Mouse (Mus musculus) spleen, adult 10 weeks (tissue): ENCODE measurements around the gene Smc1a. TPM values are rescaled to one million over a fixed set of nuclear protein-coding genes. Genes with fewer than 3 reads are reported as not detected.

ENCODE experiments used
- polyA plus RNA-seq: library from polyadenylated mRNA; stranded (reverse); fragments of 350-450 nt; fragmentation: Illumina TruSeq; extraction: RNeasy Lipid Tissue Mini Kit (QIAGEN cat#74804); gene quantifications from one replicate; pipeline ENCODE4 v1.2.3, GENCODE M21; 2015; ENCODE audit warnings: low replicate concordance; ENCODE audit not compliant: insufficient read depth

Smc1a gene
- polyA plus RNA-seq = 132 TPM

DNA sequence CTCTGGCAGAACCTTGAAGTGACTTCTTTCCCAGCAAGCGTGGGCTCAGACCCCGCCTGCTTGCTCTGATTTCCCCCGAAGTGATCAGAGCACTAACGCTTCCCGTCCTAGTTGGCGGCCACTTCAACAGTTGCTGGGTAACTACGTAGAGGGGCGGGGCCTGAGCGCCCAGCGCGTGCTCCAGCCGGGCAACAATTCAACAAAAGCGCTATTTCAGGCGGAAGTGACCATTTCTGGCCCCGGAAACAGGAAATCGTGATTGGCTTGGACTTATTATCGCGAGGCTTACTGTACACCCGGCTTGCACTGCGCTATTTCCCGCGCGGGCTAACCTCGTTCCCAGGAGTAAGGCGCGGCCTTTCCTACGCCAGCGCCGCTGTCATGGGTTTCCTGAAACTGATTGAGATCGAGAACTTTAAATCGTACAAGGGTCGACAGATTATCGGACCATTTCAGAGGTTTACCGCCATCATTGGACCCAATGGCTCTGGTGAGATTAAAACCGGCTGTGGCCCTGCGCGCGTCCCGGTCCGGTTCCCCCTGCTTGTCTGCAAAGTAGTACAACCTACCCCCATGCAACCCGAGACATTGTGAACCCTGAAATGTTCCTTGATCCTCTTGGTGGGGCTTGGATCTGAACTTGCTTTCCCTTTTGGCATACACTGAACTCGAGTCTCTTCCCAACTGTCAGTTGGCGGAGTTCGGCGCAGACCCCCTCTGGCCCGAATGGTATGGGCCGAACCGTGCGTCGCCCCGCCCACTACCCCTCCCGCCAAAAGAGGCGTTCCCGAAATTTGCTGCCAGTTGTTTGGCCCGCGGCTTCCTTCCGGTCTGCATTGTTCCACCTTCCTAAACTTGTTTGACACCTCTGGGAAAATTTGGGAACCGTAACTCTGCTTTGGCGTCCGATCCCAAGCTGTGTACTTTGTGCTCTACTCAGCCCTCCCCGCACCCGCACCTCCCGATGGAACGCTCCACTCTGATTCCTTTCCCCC, at the start of gene Smc1a, which contains the start of gene Ribc1:
Smc1a (plus strand) TSS at position 278 of the 995 bp plus-strand sequence.
Ribc1 (minus strand) TSS at position 145 of the 995 bp plus-strand sequence.

GRCm38 (mm10) chrX:152001737-152002710, 14.2 kb upstream of the Smc1a start, which contains the start of gene Hsd17b10:
Gene Hsd17b10 (plus strand): TSS chrX:152001845.

Other genes starting within 250 kb of the Smc1a start
- gene Huwe1, start 215.6 kb upstream of the Smc1a start, polyA plus RNA-seq = 192 TPM
- 58.4 TPM for gene Hsd17b10, start 14.6 kb upstream of the Smc1a start, polyA plus RNA-seq
- gene Ribc1, start 133 bp upstream of the Smc1a start, polyA plus RNA-seq = 1.1 TPM
- 4.8 TPM for gene Iqsec2, start 127.8 kb downstream of the Smc1a start, polyA plus RNA-seq
- gene Kdm5c, start 216.6 kb downstream of the Smc1a start, polyA plus RNA-seq = 29.0 TPM